Mouse (Mus musculus): ENCODE results near the gene Cdk5r2. TPM values are rescaled to one million over a fixed set of nuclear protein-coding genes. Genes with fewer than 3 reads are reported as not detected.

Cdk5r2 gene
- total and polyA plus RNA-seq, 2 experiments from 2014 or later: 9.7 to 27.2 TPM

DNA sequence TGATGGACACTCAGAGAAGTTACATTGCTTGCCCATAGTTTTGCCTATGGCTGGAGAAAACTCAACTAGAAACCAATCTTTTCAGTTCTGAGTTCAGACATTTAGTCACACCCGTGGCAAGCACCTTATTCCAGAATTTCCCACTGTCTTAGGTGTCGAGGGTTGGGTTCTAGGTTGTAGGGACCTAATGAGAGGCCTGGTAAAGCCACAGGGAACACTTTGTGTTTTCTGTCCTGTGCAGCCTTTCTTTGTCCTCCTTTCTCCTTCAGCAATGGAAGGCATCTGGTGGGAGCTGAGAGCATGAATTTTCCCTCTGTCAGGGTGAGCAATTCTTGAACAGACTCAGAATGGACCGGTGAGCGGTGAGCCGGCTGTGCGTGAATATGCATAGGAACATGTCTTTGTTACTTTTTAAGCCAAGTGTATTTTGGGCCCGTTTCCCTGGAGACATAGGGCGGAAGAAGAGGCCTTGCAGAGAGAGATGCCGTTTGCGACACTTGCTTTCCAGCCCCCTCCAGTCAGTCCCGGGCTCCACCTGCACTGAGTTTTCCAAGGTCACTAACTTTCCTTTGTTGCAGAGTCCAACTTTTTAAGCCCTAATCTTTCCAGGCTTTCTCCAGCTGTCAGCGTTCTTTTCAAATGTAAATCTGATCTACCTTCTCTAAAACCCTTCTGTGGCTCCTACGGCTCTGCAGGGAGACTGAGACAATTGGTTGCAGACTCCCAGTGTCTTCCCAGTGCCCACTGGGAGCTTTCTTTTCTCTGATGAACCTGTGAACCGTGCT, 30.0 kb upstream of the Cdk5r2 start:
- WGBS: 8% methylated on average over 14 of the region's 14 CpGs
- Histone ChIP-seq H3K4me2 (ENCODE audit: low read depth) (no peak overlapping the region), H3K9me3 (ENCODE audit: low read length) (no peaks in the 10 kb centered on the region), H3K27ac (ENCODE audit: low read depth, low read length) (peak overlapping the region; percentile 72), H3K4me3 (ENCODE audit: low read depth, low read length) (no peak overlapping the region), H3K36me3 (ENCODE audit: insufficient read depth) (no peaks in the 10 kb centered on the region), H3K27me3 (ENCODE audit: insufficient read depth, low read length) (no peaks in the 10 kb centered on the region), H3K4me1 (ENCODE audit: insufficient read depth) (0 out of 2 replicates have a peak, but pooled peaks cover 4% of the 10 kb centered on the region), H3K9ac (0 out of 2 replicates have a peak overlapping the region, but pooled peaks have one; percentile 10)
- ATAC-seq (peak; percentile 87), DNase-seq (peak; percentile 78)
- TF ChIP-seq CTCF (IDR thresholded peaks at IDR 0.05; ENCODE audit: low read depth): no peak

DNA sequence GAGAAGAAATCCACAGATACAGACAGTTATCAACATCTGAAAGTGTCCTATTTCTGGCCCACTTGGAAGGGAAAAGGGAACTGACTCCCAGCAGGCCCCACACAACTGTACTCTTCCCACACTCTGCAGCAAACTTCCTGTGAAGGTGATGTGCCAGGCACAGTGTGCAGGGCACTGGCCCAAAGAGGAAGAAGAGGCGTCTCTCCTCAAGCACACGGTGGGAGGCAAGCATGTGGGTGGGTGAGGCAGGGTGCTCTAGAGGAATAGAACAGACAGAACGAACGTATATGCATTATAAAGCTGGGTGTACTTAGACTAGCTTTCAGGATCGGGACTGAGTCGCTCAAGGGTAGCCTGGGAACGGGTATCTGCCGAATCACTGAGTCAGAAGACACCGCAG, 24.7 kb upstream of the Cdk5r2 start:
- H3K9me3 ChIP-seq (ENCODE audit: low read length): no peaks in the 10 kb centered on the region
- 82% methylated on average over 9 of the region's 9 CpGs for WGBS
- H3K27ac ChIP-seq (ENCODE audit: low read depth, low read length): no peak overlapping the region
- H3K4me3 ChIP-seq (ENCODE audit: low read depth, low read length): no peak overlapping the region
- no peak for DNase-seq
- TF ChIP-seq CTCF (IDR thresholded peaks at IDR 0.05; ENCODE audit: low read depth): no peak
- H3K9ac ChIP-seq: no peak overlapping the region
- no peak overlapping the region for H3K4me2 ChIP-seq (ENCODE audit: low read depth)
- H3K4me1 ChIP-seq (ENCODE audit: insufficient read depth): 0 out of 2 replicates have a peak, but pooled peaks cover 2% of the 10 kb centered on the region
- no peaks in the 10 kb centered on the region for H3K36me3 ChIP-seq (ENCODE audit: insufficient read depth)
- no peaks in the 10 kb centered on the region for H3K27me3 ChIP-seq (ENCODE audit: insufficient read depth, low read length)
- no peak for ATAC-seq

GRCm38 (mm10) chr1:74833255-74833654, 21.5 kb upstream of the Cdk5r2 start:
- Histone ChIP-seq H3K27me3 (ENCODE audit: insufficient read depth, low read length) (no peaks in the 10 kb centered on the region), H3K9me3 (ENCODE audit: low read length) (no peaks in the 10 kb centered on the region), H3K4me3 (ENCODE audit: low read depth, low read length) (no peak overlapping the region), H3K9ac (no peak overlapping the region), H3K4me1 (ENCODE audit: insufficient read depth) (no peaks in the 10 kb centered on the region), H3K27ac (ENCODE audit: low read depth, low read length) (no peak overlapping the region), H3K4me2 (ENCODE audit: low read depth) (no peak overlapping the region), H3K36me3 (ENCODE audit: insufficient read depth) (no peaks in the 10 kb centered on the region)
- DNase-seq (no peak), ATAC-seq (no peak)
- no peak for TF ChIP-seq CTCF (IDR thresholded peaks at IDR 0.05; ENCODE audit: low read depth)
- 85% methylated on average over 3 of the region's 3 CpGs for WGBS

DNA sequence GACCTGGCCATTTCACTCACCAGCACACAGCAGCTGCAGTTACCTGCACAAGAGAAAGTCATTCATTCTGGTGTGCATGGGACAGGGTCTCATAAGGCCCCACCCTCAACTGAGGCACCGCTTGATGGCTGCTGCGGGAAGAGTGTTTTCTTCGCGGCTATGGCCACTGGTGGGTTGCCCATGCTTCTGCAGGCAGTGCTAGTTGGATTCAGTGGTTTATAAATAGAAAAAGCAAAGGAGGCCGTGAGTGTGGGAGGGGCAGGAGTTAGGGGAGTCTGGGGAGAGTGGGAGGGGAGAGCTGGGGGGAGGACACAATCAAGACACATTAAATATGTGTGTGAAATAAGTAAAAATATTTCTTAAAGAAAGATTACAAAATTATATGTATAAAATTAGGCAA, 11.6 kb upstream of the Cdk5r2 start:
- Histone ChIP-seq H3K9ac (no peak overlapping the region), H3K27ac (ENCODE audit: low read depth, low read length) (no peak overlapping the region), H3K27me3 (ENCODE audit: insufficient read depth, low read length) (no peaks in the 10 kb centered on the region), H3K9me3 (ENCODE audit: low read length) (no peaks in the 10 kb centered on the region), H3K4me2 (ENCODE audit: low read depth) (no peak overlapping the region), H3K36me3 (ENCODE audit: insufficient read depth) (no peaks in the 10 kb centered on the region), H3K4me3 (ENCODE audit: low read depth, low read length) (no peak overlapping the region), H3K4me1 (ENCODE audit: insufficient read depth) (no peaks in the 10 kb centered on the region)
- WGBS: 83% methylated on average over 5 of the region's 5 CpGs
- DNase-seq (no peak), ATAC-seq (no peak)
- TF ChIP-seq CTCF (IDR thresholded peaks at IDR 0.05; ENCODE audit: low read depth): no peak

GRCm38 (mm10) chr1:74846341-74846740, 8.4 kb upstream of the Cdk5r2 start:
- Histone ChIP-seq H3K36me3 (ENCODE audit: insufficient read depth) (no peaks in the 10 kb centered on the region), H3K4me3 (ENCODE audit: low read depth, low read length) (no peak overlapping the region), H3K9ac (no peak overlapping the region), H3K4me1 (ENCODE audit: insufficient read depth) (no peaks in the 10 kb centered on the region), H3K27ac (ENCODE audit: low read depth, low read length) (no peak overlapping the region), H3K9me3 (ENCODE audit: low read length) (no peaks in the 10 kb centered on the region), H3K4me2 (ENCODE audit: low read depth) (no peak overlapping the region), H3K27me3 (ENCODE audit: insufficient read depth, low read length) (no peaks in the 10 kb centered on the region)
- no peak for TF ChIP-seq CTCF (IDR thresholded peaks at IDR 0.05; ENCODE audit: low read depth)
- DNase-seq (no peak), ATAC-seq (no peak)
- WGBS: 44% methylated on average over 9 of the region's 9 CpGs

DNA sequence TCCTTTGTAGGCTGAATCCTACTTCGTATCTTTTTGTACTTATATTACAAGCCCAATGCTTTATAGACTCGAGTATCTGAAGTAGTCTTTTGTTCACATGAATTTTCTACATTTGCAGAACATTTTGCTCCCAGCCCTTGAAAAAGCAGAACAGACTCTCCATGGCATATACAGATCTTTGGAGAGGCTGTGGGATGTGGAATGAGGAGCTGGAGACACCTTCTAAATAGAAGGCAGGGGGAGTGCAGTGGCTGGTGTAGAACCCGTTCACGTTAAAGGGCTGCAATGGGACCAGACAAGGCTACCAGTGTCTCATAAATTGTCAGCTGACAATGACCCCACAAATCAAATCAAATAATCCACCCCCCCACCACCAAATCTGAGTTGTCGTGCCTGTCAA, 5.8 kb upstream of the Cdk5r2 start:
- Histone ChIP-seq H3K36me3 (ENCODE audit: insufficient read depth) (no peaks in the 10 kb centered on the region), H3K9me3 (ENCODE audit: low read length) (no peaks in the 10 kb centered on the region), H3K4me1 (ENCODE audit: insufficient read depth) (no peaks in the 10 kb centered on the region), H3K27ac (ENCODE audit: low read depth, low read length) (no peak overlapping the region), H3K27me3 (ENCODE audit: insufficient read depth, low read length) (no peaks in the 10 kb centered on the region), H3K4me2 (ENCODE audit: low read depth) (no peak overlapping the region), H3K9ac (no peak overlapping the region), H3K4me3 (ENCODE audit: low read depth, low read length) (no peak overlapping the region)
- no peak for TF ChIP-seq CTCF (IDR thresholded peaks at IDR 0.05; ENCODE audit: low read depth)
- DNase-seq (no peak), ATAC-seq (no peak)
- 47% methylated on average over 5 of the region's 5 CpGs for WGBS

DNA sequence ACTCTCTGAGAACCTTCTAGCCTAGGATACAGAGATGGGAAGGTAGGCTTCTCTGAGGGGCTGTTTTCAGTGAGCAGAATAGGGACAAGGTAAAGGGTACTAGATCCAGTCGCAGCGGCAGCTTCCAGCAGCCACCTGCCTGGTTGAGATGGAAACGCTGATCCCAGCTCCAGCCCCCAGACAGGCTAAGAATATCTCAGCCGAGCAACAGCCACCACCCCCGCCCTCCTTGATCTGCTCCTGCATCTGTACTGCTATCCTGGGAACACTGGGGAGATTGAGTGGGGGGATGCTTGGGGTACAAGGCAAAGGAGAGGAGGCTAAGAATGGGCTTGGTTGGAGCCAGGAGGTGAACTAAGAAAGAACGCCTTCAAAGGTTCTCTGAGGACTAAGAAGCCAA, 4.5 kb upstream of the Cdk5r2 start:
- Histone ChIP-seq H3K4me3 (ENCODE audit: low read depth, low read length) (no peak overlapping the region), H3K27me3 (ENCODE audit: insufficient read depth, low read length) (no peaks in the 10 kb centered on the region), H3K4me1 (ENCODE audit: insufficient read depth) (peaks cover 4% of the 10 kb centered on the region), H3K4me2 (ENCODE audit: low read depth) (no peak overlapping the region), H3K9me3 (ENCODE audit: low read length) (no peaks in the 10 kb centered on the region), H3K9ac (no peak overlapping the region), H3K27ac (ENCODE audit: low read depth, low read length) (no peak overlapping the region), H3K36me3 (ENCODE audit: insufficient read depth) (no peaks in the 10 kb centered on the region)
- DNase-seq (peak; percentile 27), ATAC-seq (no peak)
- WGBS: 19% methylated on average over 6 of the region's 6 CpGs
- TF ChIP-seq CTCF (IDR thresholded peaks at IDR 0.05; ENCODE audit: low read depth): no peak

Measured in forebrain, postnatal 0 days (tissue).